Mouse (Mus musculus) heart, adult 2 months (tissue): ENCODE measurements at regions not wholly inside any gene's neighbourhood (a gene's known extent, or its start where the extent isn't known, plus 50 kb on each side); places are given as distances from the start of the nearest gene placed in this dataset.

Source experiments
- DNase-seq, 2 experiments: peaks; one replicate each; pipeline ENCODE4 v3.0.0; 2021
- H3K27ac ChIP-seq: fragments of 200-600 bp; 2 replicates; pipeline ENCODE4 v1.8.1; 2022
- H3K27me3 ChIP-seq: fragments of 200-500 bp; 2 replicates; pipeline ENCODE4 v1.6.1; 2012; ENCODE audit warnings: mild to moderate bottlenecking, low read length, inconsistent platforms, mixed read lengths; ENCODE audit not compliant: control insufficient read depth, insufficient read depth
- H3K36me3 ChIP-seq: fragments of 200-500 bp; 2 replicates; pipeline ENCODE4 v1.6.1; 2012; ENCODE audit warnings: low read length, inconsistent platforms; ENCODE audit not compliant: control insufficient read depth, insufficient read depth
- H3K4me1 ChIP-seq: fragments of 200-500 bp; 2 replicates; pipeline ENCODE4 v1.6.1; 2011; ENCODE audit warnings: low read length; ENCODE audit not compliant: control insufficient read depth, insufficient read depth
- H3K4me3 ChIP-seq: fragments of 200-600 bp; 2 replicates; pipeline ENCODE4 v1.8.1; 2022
- H3K79me2 ChIP-seq: fragments of 200-500 bp; replicated peaks from 2 replicates; pipeline ENCODE4 v1.6.1; 2012; ENCODE audit warnings: mild to moderate bottlenecking, inconsistent platforms, low read length, moderate library complexity, mixed read lengths; ENCODE audit not compliant: control insufficient read depth, insufficient read depth
- H3K9ac ChIP-seq: fragments of 200-500 bp; 2 replicates; pipeline ENCODE4 v1.6.1; 2012; ENCODE audit warnings: low read depth, mild to moderate bottlenecking, control low read depth, inconsistent platforms, low read length, mixed read lengths
- CTCF ChIP-seq: fragments of 200-600 bp; IDR thresholded peaks from 2 replicates; pipeline ENCODE4 v1.8.1; 2022; ENCODE audit warnings: antibody characterized with exemption, mild to moderate bottlenecking, moderate library complexity
- EP300 ChIP-seq: fragments of 200-500 bp; IDR thresholded peaks from 2 replicates; pipeline ENCODE4 v1.6.1; 2011; ENCODE audit warnings: low read depth, low read length, control low read depth; ENCODE audit not compliant: insufficient read depth
- POLR2A ChIP-seq: fragments of 200-500 bp; IDR thresholded peaks from 2 replicates; pipeline ENCODE4 v1.6.1; 2011; ENCODE audit warnings: mild to moderate bottlenecking, low read depth, low read length, control low read depth; ENCODE audit not compliant: insufficient read depth
- WGBS: fragments of 180-500 bp; shearing (Covaris S2); methylation state at CpG from one replicate; pipeline ENCODE4 v1.1.7; 2018; 5-methylcytosine and 5-hydroxymethylcytosine counted together
- intact Hi-C: fragments of 180-260 bp; cut with DNase I; formaldehyde crosslinking; loops from one replicate; pipeline ENCODE4 v1.15.1; 2025

DNA sequence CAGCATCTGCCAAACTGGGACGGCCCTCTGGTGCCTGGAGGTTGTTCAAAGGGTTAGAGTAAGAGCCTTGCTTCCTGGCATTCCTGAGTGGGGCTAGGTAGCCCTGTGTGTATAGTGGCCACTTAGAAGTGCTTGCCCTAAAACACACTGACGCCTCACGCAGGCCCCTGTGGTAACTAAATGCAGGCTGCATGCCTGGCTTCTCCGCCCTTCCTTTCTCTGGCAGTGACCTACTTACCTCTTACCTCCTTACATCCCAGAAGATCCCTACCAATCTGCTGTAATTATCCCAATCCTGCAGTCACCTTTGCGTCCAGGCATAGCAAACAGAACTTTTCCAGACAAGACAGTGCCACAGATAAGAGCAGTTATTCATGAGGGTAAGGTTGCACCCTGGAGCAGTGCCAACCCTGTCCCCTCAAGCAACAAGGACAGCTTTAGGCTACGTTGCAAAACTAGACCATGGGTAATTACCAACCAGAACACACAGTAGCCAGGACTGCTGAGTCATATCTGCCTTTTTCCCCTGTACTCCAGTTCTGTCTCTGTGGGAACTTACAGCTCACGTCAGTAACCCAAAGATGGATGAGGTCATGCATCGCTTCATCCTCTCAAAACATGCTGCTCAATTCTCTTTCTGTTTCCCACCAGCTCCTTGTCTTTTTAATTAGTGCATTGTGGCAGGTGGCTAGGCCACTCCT is 237.6 kb upstream of the Stt3b start:
- Histone ChIP-seq H3K9ac (no peak overlapping the region), H3K4me3 (no peak overlapping the region), H3K27me3 (no peaks in the 10 kb centered on the region), H3K4me1 (no peaks in the 10 kb centered on the region), H3K79me2 (no peaks in the 10 kb centered on the region), H3K27ac (no peak overlapping the region), H3K36me3 (no peaks in the 10 kb centered on the region)
- intact Hi-C loops, result no loop called here
- WGBS, result 55% methylated on average over 8 of the region's 8 CpGs
- TF ChIP-seq POLR2A, result no peak
- TF ChIP-seq CTCF, result no peak
- no peak for TF ChIP-seq EP300
- no peak for DNase-seq

DNA sequence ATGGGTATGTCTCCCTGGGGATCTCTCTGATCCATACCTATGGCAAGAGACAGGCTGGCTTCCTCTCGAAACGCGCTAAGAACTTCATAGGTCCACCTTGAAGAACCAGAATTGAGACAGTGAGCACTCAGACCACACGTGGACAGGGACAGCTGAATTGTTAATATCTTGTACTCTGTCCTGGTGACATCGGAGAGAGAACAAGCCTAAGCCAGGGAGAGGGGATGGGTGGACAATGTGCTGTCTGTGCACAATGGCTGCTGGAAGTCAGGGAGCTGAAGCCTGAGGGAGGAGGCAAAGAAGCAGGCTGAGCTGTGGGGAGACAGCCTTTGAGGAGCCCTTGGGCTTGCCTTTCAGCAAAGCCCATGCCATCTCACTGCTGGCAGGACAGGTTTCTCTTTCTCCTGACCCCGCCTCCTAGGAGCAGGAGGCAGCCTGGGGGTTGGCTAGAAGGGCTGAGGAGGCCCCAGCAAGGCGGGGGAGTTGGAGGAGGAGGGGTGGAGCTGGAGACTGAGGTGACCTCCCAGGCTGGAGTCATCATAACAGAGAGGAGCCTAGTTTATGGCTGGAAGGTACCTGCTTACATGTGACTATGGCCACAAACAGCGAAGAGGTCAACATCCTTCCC is 238.6 kb upstream of the Stt3b start:
- TF ChIP-seq POLR2A, result no peak
- TF ChIP-seq EP300, result no peak
- TF ChIP-seq CTCF, result no peak
- H3K27me3 ChIP-seq, result no peaks in the 10 kb centered on the region
- intact Hi-C loops, result no loop called here
- DNase-seq, result no peak
- H3K36me3 ChIP-seq, result no peaks in the 10 kb centered on the region
- no peak overlapping the region for H3K9ac ChIP-seq
- H3K4me1 ChIP-seq, result no peaks in the 10 kb centered on the region
- WGBS, result 74% methylated on average over 8 of the region's 8 CpGs
- H3K4me3 ChIP-seq, result no peak overlapping the region
- no peak overlapping the region for H3K27ac ChIP-seq
- H3K79me2 ChIP-seq, result no peaks in the 10 kb centered on the region

DNA sequence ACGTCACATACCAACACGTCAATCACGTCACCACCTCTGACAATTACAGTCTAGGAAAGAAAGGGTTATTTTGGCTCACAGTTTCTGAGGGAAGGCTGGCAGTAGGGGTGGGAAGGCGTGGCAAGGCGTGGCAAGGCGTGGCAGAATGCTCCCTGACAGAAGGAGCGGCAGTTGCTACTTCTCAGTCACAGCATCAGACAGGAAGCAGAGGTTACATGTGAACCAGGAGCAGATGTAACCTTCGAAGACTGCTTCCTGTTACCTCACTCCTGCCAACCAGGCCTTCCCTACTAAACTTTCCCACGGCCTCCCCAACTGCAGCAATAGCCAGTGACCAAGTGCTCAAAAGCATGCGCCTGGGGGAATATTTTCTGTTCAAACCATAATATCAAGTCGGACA is 240.9 kb upstream of the Stt3b start:
- Histone ChIP-seq H3K36me3 (no peaks in the 10 kb centered on the region), H3K79me2 (no peaks in the 10 kb centered on the region), H3K4me3 (no peak overlapping the region), H3K4me1 (no peaks in the 10 kb centered on the region), H3K27ac (no peak overlapping the region), H3K9ac (no peak overlapping the region), H3K27me3 (no peaks in the 10 kb centered on the region)
- no peak for DNase-seq
- 77% methylated on average over 11 of the region's 11 CpGs for WGBS
- intact Hi-C loops, result no loop called here
- no peak for TF ChIP-seq EP300
- TF ChIP-seq POLR2A, result no peak
- TF ChIP-seq CTCF, result no peak

DNA sequence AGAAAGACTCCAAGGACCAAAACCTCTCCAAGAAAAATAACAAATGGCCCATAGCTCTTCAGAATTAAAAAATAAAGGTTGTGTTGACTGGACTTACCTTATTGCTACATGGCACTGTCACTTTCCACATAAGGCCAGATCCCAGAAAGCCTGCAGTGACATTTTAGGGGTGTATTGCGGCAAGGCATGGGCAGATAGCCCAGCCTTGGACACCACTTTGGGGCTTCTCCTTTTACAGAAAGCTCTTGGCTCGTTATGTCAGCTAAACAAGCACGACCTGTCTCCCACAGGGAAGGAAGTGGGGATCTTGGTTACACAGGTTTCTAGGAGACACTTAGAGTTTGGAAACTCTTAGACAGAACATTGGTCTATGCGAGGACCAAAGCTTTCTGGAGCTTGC is 241.3 kb upstream of the Stt3b start:
- Histone ChIP-seq H3K4me3 (no peak overlapping the region), H3K9ac (no peak overlapping the region), H3K27ac (no peak overlapping the region), H3K36me3 (no peaks in the 10 kb centered on the region), H3K4me1 (no peaks in the 10 kb centered on the region), H3K79me2 (no peaks in the 10 kb centered on the region), H3K27me3 (no peaks in the 10 kb centered on the region)
- WGBS, result 83% methylated on average over 4 of the region's 4 CpGs
- intact Hi-C loops, result no loop called here
- TF ChIP-seq POLR2A (no peak), CTCF (no peak), EP300 (no peak)
- no peak for DNase-seq

DNA sequence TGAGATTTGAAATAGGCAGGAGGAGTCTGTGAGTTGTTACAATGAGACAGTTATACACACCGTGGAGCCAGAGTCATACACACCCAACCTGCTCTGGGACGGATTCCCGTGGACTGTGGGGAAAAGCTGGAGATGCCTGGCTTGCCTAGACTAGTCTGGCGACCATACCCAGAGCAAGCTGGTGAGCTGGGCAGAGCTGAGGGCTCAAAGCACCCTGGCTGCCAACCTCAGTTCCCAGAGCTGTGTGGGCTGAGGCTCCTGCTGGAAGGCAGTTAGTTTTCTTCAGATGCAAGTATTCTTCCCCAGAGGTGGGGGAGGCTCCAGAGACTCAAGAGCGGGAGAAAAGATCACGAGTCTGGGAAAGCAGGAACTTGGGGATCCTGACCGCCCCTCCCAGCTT is 247.9 kb upstream of the Stt3b start:
- Histone ChIP-seq H3K27ac (no peak overlapping the region), H3K4me1 (no peaks in the 10 kb centered on the region), H3K79me2 (no peaks in the 10 kb centered on the region), H3K27me3 (no peaks in the 10 kb centered on the region), H3K9ac (no peak overlapping the region), H3K36me3 (no peaks in the 10 kb centered on the region), H3K4me3 (no peak overlapping the region)
- intact Hi-C loops, result no loop called here
- TF ChIP-seq CTCF (no peak), EP300 (no peak), POLR2A (no peak)
- DNase-seq, result no peak
- 83% methylated on average over 7 of the region's 7 CpGs for WGBS

DNA sequence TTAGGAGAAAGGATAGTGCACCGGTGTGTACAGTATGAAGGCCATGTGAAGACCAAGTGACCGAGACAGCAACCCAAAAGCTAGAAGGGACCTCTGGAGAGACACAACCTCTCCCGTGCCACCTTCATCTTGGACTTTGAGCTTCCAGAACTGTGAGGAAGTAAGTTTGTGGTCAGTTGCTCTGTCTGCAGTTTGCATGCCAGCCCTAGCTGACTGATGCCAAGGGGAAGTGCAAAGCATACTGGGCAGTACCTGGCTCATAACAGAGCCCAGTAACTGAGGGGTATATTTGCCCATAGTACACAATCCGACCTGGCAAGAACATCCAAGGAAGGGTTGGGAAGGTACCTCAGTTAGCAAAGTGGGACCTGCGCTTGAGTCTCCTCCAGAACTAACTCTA is 249.3 kb upstream of the Stt3b start:
- Histone ChIP-seq H3K4me1 (no peaks in the 10 kb centered on the region), H3K4me3 (no peak overlapping the region), H3K79me2 (no peaks in the 10 kb centered on the region), H3K36me3 (no peaks in the 10 kb centered on the region), H3K9ac (no peak overlapping the region), H3K27ac (no peak overlapping the region), H3K27me3 (no peaks in the 10 kb centered on the region)
- no peak for TF ChIP-seq CTCF
- TF ChIP-seq POLR2A, result no peak
- TF ChIP-seq EP300, result no peak
- intact Hi-C loops, result no loop called here
- 91% methylated on average over 5 of the region's 5 CpGs for WGBS
- no peak for DNase-seq
